Mouse (Mus musculus): Measurements from ENCODE around the gene Scamp4.

DNA sequence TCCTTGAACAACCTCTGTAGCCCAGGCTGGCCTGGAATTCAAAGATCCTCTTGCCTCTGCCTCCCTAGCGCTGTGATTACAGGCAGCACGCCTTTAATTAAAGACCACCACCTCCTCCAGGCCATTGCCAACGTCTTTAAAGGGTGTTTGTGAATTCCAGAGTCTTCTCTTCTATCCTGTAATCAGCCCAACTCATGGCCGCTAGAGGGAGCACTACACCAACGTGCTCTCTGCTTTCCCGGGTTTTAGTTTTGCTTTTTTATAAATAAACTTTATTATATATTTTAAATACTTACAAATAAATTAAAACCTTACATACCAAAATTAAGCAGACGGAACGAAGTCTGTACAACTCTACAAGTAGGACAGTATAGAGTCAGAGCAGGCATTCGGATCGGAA lies 56.5 kb downstream of the Scamp4 start:
- TF ChIP-seq CTCF (IDR thresholded peaks at IDR 0.05; ENCODE audit: low read depth) (peak; percentile 69), EP300 (IDR thresholded peaks at IDR 0.05; ENCODE audit: low read depth) (no peak)
